Mouse (Mus musculus) frontal cortex, postnatal 14 days (tissue): ENCODE data around the gene Ptch1.

ENCODE experiments used
- DNase-seq, 2 experiments: peaks; one replicate each; pipeline ENCODE4 v3.0.0; 2022; ENCODE audit warnings: low spot score in 2 of 2

The Ptch1 gene

GRCm38 (mm10) chr13:63496646-63497582, 76.5 kb downstream of the Ptch1 start, which contains the start of gene Fancc:
Gene Fancc, minus strand, starts transcription at chr13:63497278.
- no peak for DNase-seq

GRCm38 (mm10) chr13:63487707-63488042, 85.7 kb downstream of the Ptch1 start:
- DNase-seq = no peak

- no peak for DNase-seq
Measured at GRCm38 (mm10) chr13:63486791-63487706, 86.3 kb downstream of the Ptch1 start.

- DNase-seq = no peak
Measured at GRCm38 (mm10) chr13:63475356-63475755, 98.0 kb downstream of the Ptch1 start.
